Mouse (Mus musculus) hindbrain, postnatal 0 days (tissue): ENCODE measurements around the gene Rassf6. TPM values are rescaled to one million over a fixed set of nuclear protein-coding genes. Genes with fewer than 3 reads are reported as not detected.

Experiments used
- ATAC-seq: fragments of 200-750 bp; cut with Nextera tagmentation; 2 replicates; pipeline ENCODE4 v1.8.0; 2017; ENCODE audit warnings: mild to moderate bottlenecking, moderate TSS enrichment, moderate library complexity
- DNase-seq: peaks from one replicate; pipeline ENCODE4 v3.0.0-alpha.2; 2015; ENCODE audit warnings: low spot score
- H3K27ac ChIP-seq: fragments of 300-500 bp; sonication (generic); 2 replicates; pipeline ENCODE4 v1.5.1; 2014; ENCODE audit warnings: mild to moderate bottlenecking
- H3K27me3 ChIP-seq: fragments of 300-500 bp; sonication (generic); 2 replicates; pipeline ENCODE4 v1.6.1; 2014; ENCODE audit warnings: low read length, mixed read lengths; ENCODE audit not compliant: insufficient read depth
- H3K36me3 ChIP-seq: fragments of 300-500 bp; sonication (generic); 2 replicates; pipeline ENCODE4 v1.6.1; 2014; ENCODE audit warnings: low read length, mixed read lengths; ENCODE audit not compliant: insufficient read depth
- H3K4me1 ChIP-seq: fragments of 300-500 bp; sonication (generic); 2 replicates; pipeline ENCODE4 v1.6.1; 2014; ENCODE audit warnings: antibody characterized with exemption, low read length, mixed read lengths; ENCODE audit not compliant: insufficient read depth
- H3K4me2 ChIP-seq: fragments of 300-500 bp; sonication (generic); 2 replicates; pipeline ENCODE4 v1.6.1; 2014; ENCODE audit warnings: low read depth, mild to moderate bottlenecking, low read length, moderate library complexity, mixed read lengths
- H3K4me3 ChIP-seq: fragments of 300-500 bp; sonication (generic); 2 replicates; pipeline ENCODE4 v1.5.1; 2014; ENCODE audit warnings: low read length
- H3K9ac ChIP-seq: fragments of 300-500 bp; sonication (generic); replicated peaks from 2 replicates; pipeline ENCODE4 v1.6.1; 2014; ENCODE audit warnings: mild to moderate bottlenecking, low read length, moderate library complexity, mixed read lengths
- H3K9me3 ChIP-seq: fragments of 300-500 bp; sonication (generic); 2 replicates; pipeline ENCODE4 v1.6.1; 2016; ENCODE audit warnings: low read length, mixed read lengths
- CTCF ChIP-seq: IDR thresholded peaks from 2 replicates; pipeline ENCODE4 v1.5.1; 2016; ENCODE audit warnings: antibody characterized with exemption, control low read depth, low read depth
- WGBS: fragments of 180-500 bp; shearing (Covaris S2); extraction: QIAGEN DNeasy Blood & Tissue Kit; methylation state at CpG from one replicate; pipeline ENCODE4 v1.1.7; 2014; 5-methylcytosine and 5-hydroxymethylcytosine counted together
- polyA plus RNA-seq: library from polyadenylated mRNA; unstranded; fragments of >200 nt; fragmentation: Nextera tagmentation; extraction: Ambion mirVana; gene quantifications from 2 replicates; pipeline ENCODE4 v1.2.1, GENCODE M21; 2015
- total RNA-seq: library from RNA; depleted of rRNA; stranded (reverse); fragments of >200 nt; gene quantifications from 2 replicates; pipeline ENCODE4 v1.2.3, GENCODE M21; 2014

Rassf6 gene
- total and polyA plus RNA-seq, 2 experiments from 2014 or later = 1.4 to 2.8 TPM

DNA sequence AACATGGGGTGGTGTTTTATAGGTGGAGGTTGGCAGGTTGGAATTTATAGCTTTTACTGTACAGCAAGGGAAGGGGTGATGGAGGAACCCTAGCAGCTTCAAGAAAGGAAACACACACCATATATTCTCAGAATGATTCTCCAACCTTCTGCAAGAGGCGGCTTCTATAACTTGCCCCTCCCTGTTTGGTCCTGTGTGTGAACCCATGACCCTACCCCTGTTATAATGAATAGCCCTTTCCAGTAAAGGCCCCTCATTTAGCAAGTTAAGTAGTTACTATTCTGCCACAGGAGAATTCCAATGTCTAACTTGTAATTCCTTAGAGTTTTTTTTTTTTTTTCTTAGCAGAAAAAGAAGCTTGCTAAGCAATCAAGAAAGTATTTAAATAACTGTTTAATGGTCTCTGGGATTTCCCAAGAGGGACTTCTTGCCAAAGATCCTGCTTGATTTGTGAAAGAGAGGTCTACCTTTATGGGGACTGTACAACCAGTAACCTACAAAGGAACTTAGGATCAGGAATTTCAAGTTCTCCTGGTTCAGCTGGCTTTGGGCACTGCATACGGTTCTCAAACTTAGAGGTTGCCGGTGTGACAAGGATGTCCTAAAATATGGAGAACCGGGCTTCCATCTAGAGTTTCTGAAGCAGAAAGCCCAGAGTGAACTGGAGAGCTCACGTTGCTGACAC, 10.2 kb upstream of the Rassf6 start:
- H3K27ac ChIP-seq = no peak overlapping the region
- H3K9me3 ChIP-seq = no peaks in the 10 kb centered on the region
- no peak overlapping the region for H3K4me2 ChIP-seq
- DNase-seq (no peak), ATAC-seq (no peak)
- H3K9ac ChIP-seq = no peak overlapping the region
- WGBS = 82% methylated on average over 5 of the region's 5 CpGs
- no peaks in the 10 kb centered on the region for H3K27me3 ChIP-seq
- H3K4me1 ChIP-seq = no peaks in the 10 kb centered on the region
- H3K36me3 ChIP-seq = no peaks in the 10 kb centered on the region
- H3K4me3 ChIP-seq = no peak overlapping the region
- TF ChIP-seq CTCF = no peak

DNA sequence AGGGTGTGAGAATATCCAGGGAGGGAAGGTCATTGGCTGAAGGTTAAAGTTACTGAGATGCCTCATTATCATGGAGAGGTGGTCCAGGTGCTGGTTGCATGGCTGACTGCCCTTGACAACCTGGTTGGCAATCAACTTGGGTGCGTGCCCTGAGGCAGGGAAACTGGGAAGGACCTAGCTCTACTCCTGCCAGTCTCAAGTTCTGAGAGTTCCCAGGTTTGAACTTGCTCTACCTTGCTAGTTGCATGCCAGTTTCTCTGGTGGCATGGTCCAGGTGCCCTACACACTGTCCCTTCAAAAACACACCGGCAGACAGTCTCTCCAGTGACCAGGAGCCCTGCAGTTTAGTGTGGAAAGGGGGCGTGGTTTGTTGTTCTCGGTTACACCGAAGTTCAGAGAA, 7.0 kb upstream of the Rassf6 start:
- no peak overlapping the region for H3K4me2 ChIP-seq
- H3K36me3 ChIP-seq = no peaks in the 10 kb centered on the region
- WGBS = 74% methylated on average over 5 of the region's 5 CpGs
- 0 out of 2 replicates have a peak, but pooled peaks have one; percentile 18 for ATAC-seq
- no peak overlapping the region for H3K9ac ChIP-seq
- no peak for DNase-seq
- TF ChIP-seq CTCF = no peak
- H3K4me3 ChIP-seq = no peak overlapping the region
- H3K4me1 ChIP-seq = no peaks in the 10 kb centered on the region
- no peaks in the 10 kb centered on the region for H3K9me3 ChIP-seq
- H3K27me3 ChIP-seq = no peaks in the 10 kb centered on the region
- H3K27ac ChIP-seq = no peak overlapping the region

DNA sequence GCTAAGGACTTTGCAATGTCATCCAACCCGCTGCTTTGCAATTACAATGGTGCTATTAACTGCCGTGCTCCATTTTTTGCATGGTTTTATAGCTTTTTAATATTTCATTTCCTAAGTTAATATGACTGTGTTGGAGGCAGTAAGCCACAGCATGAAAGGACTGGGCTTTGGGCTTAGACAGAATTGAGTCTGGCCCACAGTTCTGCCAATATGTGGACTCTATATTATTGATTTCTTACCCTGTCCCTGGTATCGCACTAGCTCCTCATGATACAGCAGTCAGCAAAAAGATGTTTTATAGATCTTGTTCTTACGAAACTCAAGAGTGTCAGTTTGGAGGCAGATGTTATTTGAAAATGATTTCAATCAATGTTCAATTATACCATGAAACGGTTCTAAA, 5.9 kb upstream of the Rassf6 start:
- no peaks in the 10 kb centered on the region for H3K4me1 ChIP-seq

DNA sequence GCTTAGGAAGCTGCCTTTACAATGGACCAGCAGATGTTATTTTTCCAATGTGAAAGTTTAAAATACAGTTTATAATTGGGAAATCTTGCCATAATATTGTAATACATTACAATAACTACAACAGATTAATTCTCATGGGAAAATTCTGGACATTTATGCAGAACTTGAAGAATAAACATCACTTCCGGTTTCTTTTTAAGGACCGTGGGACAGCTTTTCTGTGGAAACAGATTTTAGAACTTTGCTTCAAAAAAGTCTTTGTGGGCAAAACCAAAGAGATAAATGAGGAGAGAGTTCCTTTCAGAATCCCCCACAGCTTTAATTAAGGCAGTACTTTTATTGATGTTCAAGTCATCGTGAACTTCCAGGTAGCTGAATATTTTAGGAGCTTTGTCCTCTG, 5.1 kb upstream of the Rassf6 start:
- DNase-seq (no peak), ATAC-seq (no peak)
- H3K9me3 ChIP-seq = no peaks in the 10 kb centered on the region
- no peaks in the 10 kb centered on the region for H3K4me1 ChIP-seq
- H3K36me3 ChIP-seq = no peaks in the 10 kb centered on the region
- no peak overlapping the region for H3K27ac ChIP-seq
- no peak for TF ChIP-seq CTCF
- no peak overlapping the region for H3K4me2 ChIP-seq
- 79% methylated on average over 3 of the region's 3 CpGs for WGBS
- H3K9ac ChIP-seq = no peak overlapping the region
- H3K4me3 ChIP-seq = no peak overlapping the region
- H3K27me3 ChIP-seq = no peaks in the 10 kb centered on the region

More for the DNA sequence above, 5.9 kb upstream of the Rassf6 start:
- Histone ChIP-seq H3K4me3 (no peak overlapping the region), H3K4me2 (no peak overlapping the region), H3K36me3 (no peaks in the 10 kb centered on the region), H3K27me3 (no peaks in the 10 kb centered on the region), H3K27ac (no peak overlapping the region), H3K9ac (no peak overlapping the region), H3K9me3 (no peaks in the 10 kb centered on the region)
- ATAC-seq (no peak), DNase-seq (no peak)
- 75% methylated on average over 5 of the region's 5 CpGs for WGBS
- TF ChIP-seq CTCF = no peak

DNA sequence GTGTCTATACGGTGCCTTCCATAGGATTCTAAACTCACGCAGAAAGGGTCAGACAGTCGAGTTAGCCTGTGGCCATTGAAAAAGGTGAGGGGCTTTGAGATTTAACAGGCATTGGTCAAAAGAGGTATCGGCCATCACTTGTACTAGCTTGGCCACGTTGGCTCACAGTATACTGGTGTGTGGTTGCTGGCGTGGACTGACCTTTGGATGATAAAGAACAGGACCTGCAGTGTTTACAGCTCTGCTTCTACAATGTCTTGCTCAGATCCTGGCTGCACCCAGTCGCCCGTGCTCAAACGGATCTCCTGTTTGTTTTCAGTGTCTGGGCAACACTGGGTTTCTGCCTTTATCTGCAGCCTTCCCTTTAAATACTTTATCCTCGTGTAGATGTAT, 757 bp upstream of the Rassf6 start:
- DNase-seq (no peak), ATAC-seq (peak; percentile 27; the same call in 1 of the 2 replicates)
- Histone ChIP-seq H3K27me3 (no peaks in the 10 kb centered on the region), H3K9ac (no peak overlapping the region), H3K9me3 (no peaks in the 10 kb centered on the region), H3K27ac (no peak overlapping the region), H3K36me3 (no peaks in the 10 kb centered on the region), H3K4me3 (no peak overlapping the region), H3K4me1 (no peaks in the 10 kb centered on the region), H3K4me2 (no peak overlapping the region)
- WGBS = 71% methylated on average over 10 of the region's 10 CpGs
- TF ChIP-seq CTCF = no peak

DNA sequence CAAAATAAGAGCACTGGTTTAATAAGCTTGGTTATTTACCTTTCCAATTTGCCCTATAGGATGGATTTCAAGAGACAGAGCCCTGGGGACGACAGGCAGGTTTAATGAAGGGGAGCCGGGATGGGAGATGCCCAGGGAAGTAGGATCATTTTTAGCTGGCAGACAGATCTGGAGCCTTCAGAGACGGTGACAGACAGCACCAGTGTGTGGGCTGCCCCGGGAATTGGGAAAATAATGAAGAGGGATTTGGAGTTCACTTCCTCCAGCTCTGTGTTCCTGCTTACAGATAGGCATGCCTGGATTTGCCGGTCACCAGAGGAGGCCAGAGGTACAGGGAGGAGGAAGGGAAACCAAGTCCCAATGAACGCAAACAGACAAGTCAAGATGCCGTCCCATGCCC, 5.6 kb downstream of the Rassf6 start:
- Histone ChIP-seq H3K4me2 (no peak overlapping the region), H3K9me3 (no peaks in the 10 kb centered on the region), H3K4me1 (no peaks in the 10 kb centered on the region), H3K4me3 (no peak overlapping the region), H3K36me3 (no peaks in the 10 kb centered on the region), H3K27me3 (no peaks in the 10 kb centered on the region), H3K27ac (no peak overlapping the region), H3K9ac (no peak overlapping the region)
- DNase-seq (no peak), ATAC-seq (no peak)
- TF ChIP-seq CTCF = no peak
- WGBS = 80% methylated on average over 7 of the region's 7 CpGs

DNA sequence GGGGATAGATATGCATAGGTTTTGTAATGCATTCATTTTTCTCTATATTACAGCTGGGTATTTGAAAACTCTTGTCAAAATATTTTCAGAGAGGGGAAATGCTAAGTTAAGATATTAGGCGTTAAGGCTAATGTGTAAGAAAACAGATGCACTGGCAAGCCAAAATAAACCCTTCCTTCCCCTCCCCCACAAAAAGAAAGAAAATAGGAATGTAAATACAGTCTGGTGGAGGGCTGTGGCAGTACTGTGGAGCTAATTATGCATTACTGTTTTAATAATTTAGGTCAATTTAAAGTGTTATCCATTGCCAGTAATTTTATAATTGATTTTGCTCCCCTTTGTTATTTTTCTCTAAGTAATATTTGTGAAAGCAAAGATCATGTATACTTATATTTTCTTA, 11.9 kb downstream of the Rassf6 start:
- 80% methylated on average over 1 of the region's 1 CpGs for whole genome bisulfite sequencing
- DNase-seq (no peak), ATAC-seq (no peak)
- no peaks in the 10 kb centered on the region for H3K27me3 ChIP-seq
- H3K9ac ChIP-seq = no peak overlapping the region
- no peak overlapping the region for H3K4me3 ChIP-seq
- H3K4me1 ChIP-seq = no peaks in the 10 kb centered on the region
- H3K36me3 ChIP-seq = no peaks in the 10 kb centered on the region
- H3K9me3 ChIP-seq = no peaks in the 10 kb centered on the region
- H3K27ac ChIP-seq = no peak overlapping the region
- TF ChIP-seq CTCF = no peak
- H3K4me2 ChIP-seq = no peak overlapping the region
